In genomic region chr5:25383581-25383980, GRCm38 (mm10) we compare ENCODE assay signal across 14 mouse cellular contexts.
DNase-seq lines count a peak whose midpoint lies in the region; ATAC-seq lines count a peak whose summit lies in the region.
"Had no signal": no experiment of that assay in that cellular context is flagged by ENCODE, and none has a peak within 500 bp of the region (broad histone marks: within the 10 kb centered on the region; RNA-seq: fewer than 3 reads in every experiment).

No protein-coding gene starts in this region.

- no peaks in the 10 kb centered on the region for H3K4me1 ChIP-seq in kidney, embryonic 14.5 days (ENCODE audit: control insufficient read depth, insufficient read depth, low read length)
- H3K4me1 ChIP-seq in liver, embryonic 11.5 days (replicated peaks; ENCODE audit: control insufficient read depth, insufficient read depth, low read length), result no peaks in the 10 kb centered on the region
- H3K4me1 ChIP-seq: embryonic facial prominence, embryonic 12.5 days; intestine, embryonic 15.5 days; liver, embryonic 15.5 days had no signal

- H3K4me3 ChIP-seq in kidney, embryonic 14.5 days (ENCODE audit: low read length), result no peak overlapping the region
- no peak overlapping the region for H3K4me3 ChIP-seq in liver, embryonic 11.5 days (ENCODE audit: low read depth, low read length)
- H3K4me3 ChIP-seq: embryonic facial prominence, embryonic 12.5 days; forebrain, embryonic 12.5 days; intestine, embryonic 15.5 days; liver, embryonic 15.5 days had no signal

- H3K9me3 ChIP-seq in kidney, embryonic 14.5 days (ENCODE audit: control insufficient read depth, low read length), result no peaks in the 10 kb centered on the region
- H3K9me3 ChIP-seq in liver, embryonic 11.5 days (ENCODE audit: control insufficient read depth, low read length), result no peaks in the 10 kb centered on the region
- H3K9me3 ChIP-seq: embryonic facial prominence, embryonic 12.5 days; forebrain, embryonic 12.5 days; intestine, embryonic 15.5 days; liver, embryonic 15.5 days had no signal

- H3K4me2 ChIP-seq in kidney, embryonic 14.5 days (replicated peaks; ENCODE audit: low read depth, low read length), result no peak overlapping the region
- no peak overlapping the region for H3K4me2 ChIP-seq in liver, embryonic 11.5 days
- H3K4me2 ChIP-seq: embryonic facial prominence, embryonic 12.5 days; forebrain, embryonic 12.5 days; intestine, embryonic 15.5 days; liver, embryonic 15.5 days had no signal

- DNase-seq in cerebellum, adult 9-10 months, result peak; percentile 16
- no peak for DNase-seq in cerebellum, postnatal 4 days (ENCODE audit: low spot score in 2 of 2)
- DNase-seq in kidney, adult 18-20 months, result peak; percentile 26
- peak; percentile 18 for DNase-seq in retina, postnatal 1 day
- no peak for DNase-seq in retina, embryonic 14.5 days (ENCODE audit: low spot score)
- peak; percentile 29 to 54 for DNase-seq in kidney, postnatal 36 days
- DNase-seq in liver, embryonic 11.5 days (ENCODE audit: low spot score), result no peak
- DNase-seq: B cell, adult 2 months; thymus, adult 2 months had no signal

- H3K9ac ChIP-seq in kidney, embryonic 14.5 days (ENCODE audit: low read depth, low read length), result no peak overlapping the region
- no peak overlapping the region for H3K9ac ChIP-seq in liver, embryonic 11.5 days (ENCODE audit: low read depth, low read length)
- H3K9ac ChIP-seq: embryonic facial prominence, embryonic 12.5 days; forebrain, embryonic 12.5 days; intestine, embryonic 15.5 days; liver, embryonic 15.5 days had no signal

- no peak for ATAC-seq in kidney, embryonic 14.5 days (ENCODE audit: low FRiP score, low TSS enrichment)
- no peak for ATAC-seq in liver, embryonic 11.5 days (replicated peaks; ENCODE audit: low FRiP score)
- ATAC-seq: intestine, embryonic 15.5 days had no signal

- no peak overlapping the region for H3K27ac ChIP-seq in kidney, embryonic 14.5 days (ENCODE audit: low read depth, low read length)
- H3K27ac ChIP-seq in liver, embryonic 11.5 days (ENCODE audit: low read depth, low read length), result no peak overlapping the region
- H3K27ac ChIP-seq: embryonic facial prominence, embryonic 12.5 days; forebrain, embryonic 12.5 days; intestine, embryonic 15.5 days; liver, embryonic 15.5 days had no signal

- 87% methylated on average over 11 of the region's 11 CpGs for WGBS in kidney, embryonic 14.5 days
- 93% methylated on average over 11 of the region's 11 CpGs for WGBS in liver, embryonic 11.5 days

- no peaks in the 10 kb centered on the region for H3K27me3 ChIP-seq in kidney, embryonic 14.5 days (ENCODE audit: control insufficient read depth, insufficient read depth, low read length)
- H3K27me3 ChIP-seq in liver, embryonic 11.5 days (replicated peaks; ENCODE audit: control insufficient read depth, insufficient read depth, low read length), result no peaks in the 10 kb centered on the region
- H3K27me3 ChIP-seq: embryonic facial prominence, embryonic 12.5 days; forebrain, embryonic 12.5 days; intestine, embryonic 15.5 days; liver, embryonic 15.5 days had no signal

- peaks cover 6% of the 10 kb centered on the region; the same call in 1 of the 2 replicates for H3K36me3 ChIP-seq in kidney, embryonic 14.5 days (ENCODE audit: control insufficient read depth, insufficient read depth, low read length)
- 0 out of 2 replicates have a peak, but pooled peaks cover 3% of the 10 kb centered on the region for H3K36me3 ChIP-seq in liver, embryonic 11.5 days (ENCODE audit: control insufficient read depth, insufficient read depth, low read length)
- H3K36me3 ChIP-seq: intestine, embryonic 15.5 days had no signal

Comparison
In these comparisons a context has a peak if more than half of its experiments do, and no peak if none do; other contexts are left out.
1. DNase-seq: peak in cerebellum, adult 9-10 months (single experiment), kidney, adult 18-20 months (single experiment), retina, postnatal 1 day (single experiment) and kidney, postnatal 36 days (2 of 2); none in cerebellum, postnatal 4 days (0 of 2), retina, embryonic 14.5 days (single experiment) and liver, embryonic 11.5 days (single experiment).